In genomic region chrX:10539009-10539408, GRCm38 (mm10) we compare ENCODE assay signal across 15 mouse cellular contexts. TPM values are rescaled to one million over a fixed set of nuclear protein-coding genes. Genes with fewer than 3 reads are reported as not detected.
DNase-seq lines count a peak whose midpoint lies in the region; ATAC-seq and TF ChIP-seq lines count a peak whose summit lies in the region.
"Had no signal": no experiment of that assay in that cellular context is flagged by ENCODE, and none has a peak within 500 bp of the region (broad histone marks: within the 10 kb centered on the region; RNA-seq: fewer than 3 reads in every experiment).

No protein-coding gene starts in this region.

- H3K9ac ChIP-seq in embryonic facial prominence, embryonic 14.5 days (ENCODE audit: low read depth, low read length), result no peak overlapping the region
- no peak overlapping the region for H3K9ac ChIP-seq in kidney, embryonic 15.5 days
- no peak overlapping the region for H3K9ac ChIP-seq in stomach, postnatal 0 days (ENCODE audit: low read length)
- H3K9ac ChIP-seq: forebrain, postnatal 0 days; hindbrain, embryonic 15.5 days; liver, embryonic 13.5 days had no signal

- no peak for TF ChIP-seq CTCF in kidney, adult 2 months (conservative IDR thresholded peaks at IDR 0.05; ENCODE audit: insufficient read depth, insufficient read length, low read depth, low read length)
- no peak for TF ChIP-seq CTCF in stomach, postnatal 0 days (IDR thresholded peaks at IDR 0.05; ENCODE audit: low read depth)

- no peaks in the 10 kb centered on the region for H3K27me3 ChIP-seq in embryonic facial prominence, embryonic 14.5 days (replicated peaks; ENCODE audit: control insufficient read depth, insufficient read depth, low read length)
- H3K27me3 ChIP-seq in embryonic facial prominence, embryonic 10.5 days (replicated peaks; ENCODE audit: low read depth, poor library complexity, severe bottlenecking), result no peaks in the 10 kb centered on the region
- no peaks in the 10 kb centered on the region for H3K27me3 ChIP-seq in kidney, adult 2 months (replicated peaks; ENCODE audit: control insufficient read depth, insufficient read depth, low read length)
- H3K27me3 ChIP-seq in kidney, embryonic 15.5 days, result no peaks in the 10 kb centered on the region
- H3K27me3 ChIP-seq in stomach, postnatal 0 days (ENCODE audit: control insufficient read depth, insufficient read depth, low read length), result no peaks in the 10 kb centered on the region
- H3K27me3 ChIP-seq: hindbrain, embryonic 15.5 days; liver, embryonic 13.5 days had no signal

- H3K9me3 ChIP-seq in embryonic facial prominence, embryonic 14.5 days (ENCODE audit: control insufficient read depth, low read length), result no peaks in the 10 kb centered on the region
- no peaks in the 10 kb centered on the region for H3K9me3 ChIP-seq in embryonic facial prominence, embryonic 10.5 days
- no peaks in the 10 kb centered on the region for H3K9me3 ChIP-seq in kidney, embryonic 15.5 days (replicated peaks)
- H3K9me3 ChIP-seq in stomach, postnatal 0 days (ENCODE audit: control insufficient read depth, low read length), result no peaks in the 10 kb centered on the region
- H3K9me3 ChIP-seq: hindbrain, embryonic 15.5 days; liver, embryonic 13.5 days had no signal

- H3K27ac ChIP-seq in embryonic facial prominence, embryonic 14.5 days (replicated peaks; ENCODE audit: low read depth, low read length), result no peak overlapping the region
- H3K27ac ChIP-seq in embryonic facial prominence, embryonic 10.5 days (replicated peaks), result no peak overlapping the region
- H3K27ac ChIP-seq in kidney, adult 2 months (ENCODE audit: insufficient read depth, low read depth, low read length), result no peak overlapping the region
- no peak overlapping the region for H3K27ac ChIP-seq in kidney, embryonic 15.5 days
- no peak overlapping the region for H3K27ac ChIP-seq in stomach, postnatal 0 days (replicated peaks)
- H3K27ac ChIP-seq: hindbrain, embryonic 15.5 days; liver, embryonic 13.5 days had no signal

- ATAC-seq in embryonic facial prominence, embryonic 14.5 days (ENCODE audit: low read depth), result no peak
- ATAC-seq in kidney, embryonic 15.5 days (replicated peaks; ENCODE audit: low FRiP score), result no peak
- 0 out of 2 replicates have a peak, but pooled peaks have one; percentile 38 for ATAC-seq in stomach, postnatal 0 days (ENCODE audit: low FRiP score, low TSS enrichment)
- ATAC-seq: forebrain, postnatal 0 days; midbrain, embryonic 16.5 days had no signal

- H3K4me1 ChIP-seq in embryonic facial prominence, embryonic 14.5 days (ENCODE audit: control insufficient read depth, insufficient read depth, low read length), result no peaks in the 10 kb centered on the region
- H3K4me1 ChIP-seq in embryonic facial prominence, embryonic 10.5 days, result peaks cover 7% of the 10 kb centered on the region; the same call in 1 of the 2 replicates
- H3K4me1 ChIP-seq in kidney, adult 2 months (ENCODE audit: control insufficient read depth, insufficient read depth, low read length), result no peaks in the 10 kb centered on the region
- no peaks in the 10 kb centered on the region for H3K4me1 ChIP-seq in kidney, embryonic 15.5 days
- H3K4me1 ChIP-seq in stomach, postnatal 0 days (replicated peaks; ENCODE audit: control insufficient read depth, insufficient read depth), result no peaks in the 10 kb centered on the region
- H3K4me1 ChIP-seq: liver, embryonic 13.5 days; megakaryocyte, embryonic 14.5 days had no signal

- DNase-seq in embryonic facial prominence, embryonic 14.5 days (ENCODE audit: low spot score), result peak; percentile 56
- no peak for DNase-seq in embryonic facial prominence, embryonic 10.5 days (ENCODE audit: low spot score)
- DNase-seq in kidney, adult 2 months, result peak; percentile 21
- peak; percentile 34 to 41 for DNase-seq in urinary bladder, postnatal 36 days (ENCODE audit: low spot score in 2 of 2)
- no peak for DNase-seq in urinary bladder, postnatal 10 days (ENCODE audit: low spot score)
- peak; percentile 39 for DNase-seq in stomach, postnatal 0 days (ENCODE audit: low spot score)
- no peak for DNase-seq in adipocyte (ENCODE audit: low spot score)
- DNase-seq: forebrain, postnatal 0 days; gastrocnemius, postnatal 10 days; heart, postnatal 10 days; liver, embryonic 13.5 days had no signal

- no peak overlapping the region for H3K4me3 ChIP-seq in embryonic facial prominence, embryonic 14.5 days (ENCODE audit: low read depth, low read length)
- no peak overlapping the region for H3K4me3 ChIP-seq in embryonic facial prominence, embryonic 10.5 days
- H3K4me3 ChIP-seq in kidney, adult 2 months (ENCODE audit: insufficient read depth, low read depth, low read length), result no peak overlapping the region
- no peak overlapping the region for H3K4me3 ChIP-seq in kidney, embryonic 15.5 days (replicated peaks)
- H3K4me3 ChIP-seq in stomach, postnatal 0 days (ENCODE audit: low read depth, low read length), result no peak overlapping the region
- H3K4me3 ChIP-seq: hindbrain, embryonic 15.5 days; liver, embryonic 13.5 days; megakaryocyte, embryonic 14.5 days had no signal

- no peak overlapping the region for H3K4me2 ChIP-seq in embryonic facial prominence, embryonic 14.5 days (ENCODE audit: low read depth, low read length)
- H3K4me2 ChIP-seq in kidney, embryonic 15.5 days, result no peak overlapping the region
- no peak overlapping the region for H3K4me2 ChIP-seq in stomach, postnatal 0 days (replicated peaks; ENCODE audit: low read depth)
- H3K4me2 ChIP-seq: hindbrain, embryonic 15.5 days; liver, embryonic 13.5 days had no signal

- WGBS in embryonic facial prominence, embryonic 14.5 days, result 55% methylated on average over 2 of the region's 2 CpGs
- WGBS in embryonic facial prominence, embryonic 10.5 days, result 91% methylated on average over 2 of the region's 2 CpGs
- WGBS in kidney, adult 2 months, result 56% methylated on average over 2 of the region's 2 CpGs
- 58% methylated on average over 2 of the region's 2 CpGs for WGBS in kidney, embryonic 15.5 days
- 38% methylated on average over 2 of the region's 2 CpGs for WGBS in stomach, postnatal 0 days

- no peak for TF ChIP-seq EP300 in stomach, postnatal 0 days (optimal IDR thresholded peaks at IDR 0.05)

- TF ChIP-seq POLR2A in kidney, adult 2 months (IDR thresholded peaks at IDR 0.05; ENCODE audit: low read depth, low read length), result no peak

- H3K36me3 ChIP-seq in embryonic facial prominence, embryonic 14.5 days (ENCODE audit: control insufficient read depth, insufficient read depth, low read length), result no peaks in the 10 kb centered on the region
- H3K36me3 ChIP-seq in embryonic facial prominence, embryonic 10.5 days (replicated peaks), result no peaks in the 10 kb centered on the region
- no peaks in the 10 kb centered on the region for H3K36me3 ChIP-seq in kidney, adult 2 months (ENCODE audit: control insufficient read depth, insufficient read depth, low read length)
- no peaks in the 10 kb centered on the region for H3K36me3 ChIP-seq in kidney, embryonic 15.5 days
- H3K36me3 ChIP-seq in stomach, postnatal 0 days (ENCODE audit: control insufficient read depth, insufficient read depth, low read length), result no peaks in the 10 kb centered on the region
- H3K36me3 ChIP-seq: hindbrain, embryonic 15.5 days; liver, embryonic 13.5 days had no signal

RNA-seq across cellular contexts. Expression of gene Tspan7, which starts 54.1 kb away (rescaled TPM):
- polyA plus RNA-seq in embryonic facial prominence, embryonic 14.5 days (2014; fragmentation: Nextera tagmentation; extraction: Ambion mirVana), result 97.5 TPM in 2 replicates
- polyA plus RNA-seq in embryonic facial prominence, embryonic 10.5 days (2016; fragmentation: Nextera tagmentation; extraction: Ambion mirVana), result 84.4 and 87.8 TPM in 2 replicates
- polyA plus RNA-seq in kidney, adult 2 months (2012; rRNA removed), result 81.7 and 86.1 TPM in 2 replicates
- polyA plus RNA-seq in kidney, embryonic 15.5 days (2015; fragmentation: Nextera tagmentation; extraction: Ambion mirVana), result 102 and 105 TPM in 2 replicates
- polyA plus RNA-seq in stomach, postnatal 0 days (2015; fragmentation: Nextera tagmentation; extraction: Ambion mirVana), result 72.6 and 80.2 TPM in 2 replicates

Comparison
In these comparisons a context has a peak if more than half of its experiments do, and no peak if none do; other contexts are left out.
1. DNase-seq: peak in embryonic facial prominence, embryonic 14.5 days (single experiment), kidney, adult 2 months (single experiment), urinary bladder, postnatal 36 days (2 of 2) and stomach, postnatal 0 days (single experiment); none in embryonic facial prominence, embryonic 10.5 days (single experiment), urinary bladder, postnatal 10 days (single experiment) and adipocyte (single experiment).